Mouse (Mus musculus) gastrocnemius, postnatal 14 days (tissue): ENCODE measurements at regions not wholly inside any gene's neighbourhood (a gene's known extent, or its start where the extent isn't known, plus 50 kb on each side); places are given as distances from the start of the nearest gene placed in this dataset.

Experiments used
- DNase-seq: peaks from one replicate; pipeline ENCODE4 v3.0.0; 2021; ENCODE audit warnings: mixed read lengths
- intact Hi-C: fragments of 180-260 bp; cut with DNase I; formaldehyde crosslinking; loops from one replicate; pipeline ENCODE4 v1.15.1; 2025; ENCODE audit warnings: low total_unique reads

DNA sequence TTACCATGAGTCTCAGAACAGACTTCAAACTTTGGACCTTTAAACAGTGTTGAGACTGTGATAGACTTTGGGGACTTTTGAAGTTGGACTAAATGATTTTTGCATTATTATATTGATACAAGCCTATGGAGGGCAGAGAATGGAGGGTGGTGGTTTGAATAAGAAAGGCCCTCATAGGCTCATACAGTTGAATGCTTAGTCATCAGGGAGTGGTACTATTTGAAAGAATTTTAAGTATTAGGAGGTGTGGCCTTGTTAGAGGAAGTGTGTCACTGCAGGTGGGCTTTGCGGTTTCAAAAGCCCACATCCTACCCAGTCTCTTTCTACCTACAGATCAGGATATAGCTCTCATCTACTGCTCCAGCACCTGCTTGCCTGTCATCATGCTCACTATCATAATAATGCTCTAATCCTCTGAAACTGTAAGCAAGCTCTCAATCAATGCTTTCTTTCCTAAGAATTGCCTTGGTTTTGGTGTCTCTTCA is 153.7 kb upstream of the Fstl4 start:
- intact Hi-C loops: no loop called here
- DNase-seq: no peak

DNA sequence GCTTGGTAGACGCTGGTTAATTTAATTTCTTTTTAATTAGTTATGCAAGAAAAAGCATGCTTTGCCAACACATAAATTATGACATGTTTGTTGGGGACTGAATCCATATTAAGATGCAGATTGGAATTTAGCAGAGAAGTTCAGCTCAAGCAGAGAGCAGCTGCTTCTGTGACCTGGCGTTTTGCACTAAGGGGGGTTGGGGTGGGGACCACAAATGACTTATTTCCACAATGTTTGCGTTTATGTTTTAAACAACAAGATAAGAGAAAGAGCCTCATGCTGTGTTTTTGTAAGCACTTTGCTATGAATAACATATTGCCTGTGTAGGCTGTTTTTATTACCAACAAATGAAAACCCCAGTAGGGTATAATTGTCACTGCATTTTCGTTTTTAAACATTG is 148.8 kb upstream of the Fstl4 start:
- intact Hi-C loops: no loop called here
- no peak for DNase-seq

DNA sequence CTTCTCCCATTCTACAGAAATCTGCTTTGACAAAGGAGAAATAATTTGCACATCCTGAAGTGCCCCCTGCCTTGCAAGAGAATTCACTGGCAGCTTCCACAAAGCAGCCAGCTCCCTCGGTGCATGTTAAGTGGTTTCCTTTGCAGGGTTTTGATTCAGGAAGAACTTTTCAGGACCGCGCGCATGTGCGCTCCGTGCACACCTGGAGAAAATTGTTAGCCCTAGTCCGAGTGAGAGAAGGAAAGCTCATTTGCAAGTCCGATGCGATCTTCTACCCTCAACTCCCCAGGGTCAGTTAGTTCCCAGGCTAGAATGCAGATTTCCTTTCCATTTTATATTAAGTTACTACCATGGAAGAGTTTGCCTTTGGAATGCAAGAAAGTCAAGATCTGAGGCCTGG is 145.8 kb upstream of the Fstl4 start:
- DNase-seq: no peak
- intact Hi-C loops: no loop called here

DNA sequence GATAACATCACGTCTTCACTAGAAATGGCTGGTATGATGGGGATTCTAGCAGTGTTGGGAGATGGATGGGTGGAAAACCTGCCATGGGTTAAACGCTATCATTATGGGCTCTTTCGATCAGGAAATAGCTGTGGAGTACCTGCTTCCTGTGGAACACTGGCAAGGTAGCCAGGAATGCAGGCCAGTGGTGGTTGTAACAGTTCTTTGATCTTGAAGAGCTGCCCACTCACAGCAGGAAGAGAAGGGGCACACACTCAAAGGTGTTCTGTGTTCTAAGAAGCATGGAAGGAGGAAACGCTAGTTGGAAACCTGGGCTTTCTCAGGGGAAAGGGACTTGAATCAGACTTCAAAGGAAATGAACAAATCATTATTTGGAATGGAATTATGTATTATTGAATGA is 141.6 kb upstream of the Fstl4 start:
- intact Hi-C loops: no loop called here
- no peak for DNase-seq

DNA sequence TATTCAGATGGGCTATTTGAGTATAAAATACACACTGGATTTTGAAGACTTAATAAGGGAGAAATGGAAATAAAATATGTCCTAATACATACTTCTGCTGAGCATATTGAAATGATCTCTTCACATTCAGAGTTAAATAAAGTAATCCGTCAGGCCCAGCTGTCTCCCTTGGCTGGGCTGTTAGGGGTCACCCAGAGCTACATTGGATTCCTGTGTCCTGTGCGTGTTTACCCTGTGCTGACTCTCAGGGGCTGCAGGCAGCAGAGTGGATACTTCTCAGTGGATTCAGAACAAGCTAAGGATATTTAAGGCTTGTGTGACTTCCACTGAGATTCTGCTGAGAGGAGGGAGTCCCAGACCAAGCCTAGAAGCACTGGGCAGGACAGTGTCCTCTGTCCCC is 135.6 kb upstream of the Fstl4 start:
- DNase-seq: no peak
- intact Hi-C loops: no loop called here

DNA sequence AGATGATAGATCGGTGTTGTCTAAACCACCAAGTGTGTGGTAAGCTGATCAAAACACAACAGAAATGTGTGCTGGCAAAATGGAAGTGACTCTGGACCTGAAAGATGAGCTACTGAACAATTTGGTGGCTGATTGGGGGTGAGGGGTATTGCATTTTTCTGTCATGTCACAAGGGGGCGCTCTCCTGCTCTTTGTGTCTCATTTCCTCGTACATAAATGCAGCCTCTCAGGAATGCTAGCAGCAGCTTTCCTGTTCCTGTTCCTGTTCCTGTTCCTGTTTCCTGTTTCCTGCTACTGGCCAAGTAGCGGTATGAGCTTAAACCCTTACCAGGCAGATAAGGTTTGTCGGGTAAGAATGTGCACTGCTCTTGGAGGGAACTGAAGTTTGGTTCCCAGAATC is 134.7 kb upstream of the Fstl4 start:
- no peak for DNase-seq
- intact Hi-C loops: no loop called here

DNA sequence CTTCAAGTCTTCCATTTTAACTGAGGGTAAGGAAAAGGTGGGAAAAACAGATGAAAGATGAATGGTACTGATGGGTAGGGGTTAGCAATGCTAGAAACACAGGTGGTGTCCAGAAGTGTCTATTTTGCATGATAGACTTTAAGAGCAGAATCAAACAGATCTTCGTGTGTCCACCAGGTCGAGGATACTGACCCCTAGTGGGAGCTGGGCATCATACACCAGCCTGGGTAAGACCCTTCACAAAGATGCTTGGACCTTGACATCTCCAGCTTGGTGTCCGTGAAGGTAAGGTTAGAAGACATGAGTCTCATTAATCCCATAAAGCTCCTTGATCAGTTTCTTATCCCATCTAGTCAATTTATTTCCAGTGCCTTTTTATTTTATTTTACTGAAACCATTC is 132.9 kb upstream of the Fstl4 start:
- DNase-seq: no peak
- intact Hi-C loops: no loop called here

DNA sequence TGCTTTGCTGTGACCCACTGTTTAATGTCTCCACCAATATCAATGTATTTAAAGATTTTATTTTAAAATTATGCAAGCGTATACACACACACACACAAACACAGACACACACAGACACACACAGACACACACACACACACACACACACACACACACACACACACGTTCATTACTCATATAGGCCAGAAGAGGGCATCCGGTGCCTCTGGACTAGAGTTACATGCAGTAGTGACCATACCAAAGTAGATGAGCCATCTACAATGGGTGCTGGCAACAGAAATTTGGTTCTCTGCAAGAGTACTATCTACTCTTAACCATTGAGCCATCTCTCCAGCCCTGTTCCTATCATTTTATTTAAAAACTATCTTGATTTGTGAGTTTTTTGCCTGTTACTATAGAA is 130.2 kb upstream of the Fstl4 start:
- no peak for DNase-seq
- intact Hi-C loops: no loop called here

DNA sequence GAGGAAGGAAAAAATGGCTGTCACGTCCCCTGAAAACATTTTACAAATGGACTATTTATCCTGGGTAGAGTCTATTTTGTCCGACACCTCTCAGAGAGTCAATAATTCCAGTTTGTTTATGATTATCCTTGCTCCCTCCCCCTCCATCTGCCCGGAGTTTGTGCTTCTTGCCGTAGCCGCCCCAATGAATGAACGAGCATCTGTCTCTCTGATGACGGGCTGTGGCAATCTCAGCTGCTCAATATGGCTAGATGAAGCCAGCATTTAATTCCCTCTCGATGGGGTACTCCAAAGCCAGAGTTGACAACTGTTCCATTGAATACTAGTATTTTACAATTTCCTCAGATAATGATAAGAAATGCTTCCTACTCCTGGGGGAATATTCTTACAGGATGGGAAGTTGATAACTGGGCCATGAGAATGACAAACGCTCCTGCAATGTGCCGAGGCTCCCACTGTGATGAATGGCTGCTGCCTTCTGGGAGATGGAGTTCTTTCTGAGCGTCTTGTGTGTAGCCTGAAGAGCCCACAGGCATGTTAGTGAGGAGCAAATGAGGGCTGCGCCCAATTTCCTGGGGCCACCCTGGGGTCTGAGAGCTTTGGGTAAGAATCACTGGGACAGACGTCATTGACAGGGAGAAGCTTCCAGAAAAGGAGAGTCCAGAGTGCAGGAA is 128.6 kb upstream of the Fstl4 start:
- DNase-seq: no peak
- intact Hi-C loops: no loop called here

DNA sequence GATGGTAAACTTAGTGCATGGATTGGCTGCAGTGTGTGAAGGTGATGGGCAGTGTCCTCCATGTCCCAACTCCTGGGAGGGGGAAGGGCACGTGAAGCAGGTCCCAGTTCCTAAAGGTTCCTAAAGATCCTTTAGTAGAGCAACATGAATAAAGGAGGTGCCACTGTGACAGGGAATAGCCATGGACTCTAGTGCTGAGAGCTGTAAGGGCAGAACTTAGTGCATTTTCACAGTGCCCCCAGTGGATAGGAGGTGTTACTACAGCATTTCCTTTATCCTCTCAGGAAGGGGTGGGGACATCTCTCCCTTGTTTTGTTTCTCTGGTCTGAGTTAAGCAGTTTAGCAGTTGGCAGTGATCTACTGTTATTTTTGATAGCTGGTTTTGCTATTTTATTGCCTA is 125.5 kb upstream of the Fstl4 start:
- intact Hi-C loops: no loop called here
- DNase-seq: no peak

DNA sequence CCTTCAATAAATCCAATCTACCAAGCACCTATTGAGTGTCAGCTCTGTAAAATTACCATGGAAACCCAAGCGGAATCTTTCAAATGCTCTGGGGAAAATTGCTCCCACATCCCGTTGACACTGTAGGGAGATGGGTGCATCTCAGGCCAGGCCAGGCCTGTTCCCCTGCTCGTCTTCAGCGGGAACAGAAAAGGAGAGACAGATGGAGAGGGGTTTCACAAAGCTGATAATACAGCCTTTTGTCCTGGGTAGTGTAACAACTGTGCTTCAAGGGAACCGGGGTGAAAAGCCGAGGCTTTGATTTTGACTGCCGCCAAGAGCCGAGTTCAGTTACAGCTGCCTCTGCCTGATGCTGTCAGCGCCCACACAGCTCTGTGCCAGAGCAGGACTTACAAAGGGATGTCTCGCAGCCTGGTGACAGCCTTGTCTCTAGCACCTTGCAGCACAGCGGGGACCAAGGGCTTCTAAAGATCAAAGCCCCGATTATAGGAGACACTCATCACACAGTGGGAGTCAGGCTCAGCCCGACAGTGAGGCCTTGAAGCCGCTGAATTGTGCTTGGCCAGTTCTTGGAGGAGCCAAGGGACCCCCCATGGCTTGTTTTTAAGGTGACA is 122.6 kb upstream of the Fstl4 start:
- intact Hi-C loops: no loop called here
- no peak for DNase-seq

DNA sequence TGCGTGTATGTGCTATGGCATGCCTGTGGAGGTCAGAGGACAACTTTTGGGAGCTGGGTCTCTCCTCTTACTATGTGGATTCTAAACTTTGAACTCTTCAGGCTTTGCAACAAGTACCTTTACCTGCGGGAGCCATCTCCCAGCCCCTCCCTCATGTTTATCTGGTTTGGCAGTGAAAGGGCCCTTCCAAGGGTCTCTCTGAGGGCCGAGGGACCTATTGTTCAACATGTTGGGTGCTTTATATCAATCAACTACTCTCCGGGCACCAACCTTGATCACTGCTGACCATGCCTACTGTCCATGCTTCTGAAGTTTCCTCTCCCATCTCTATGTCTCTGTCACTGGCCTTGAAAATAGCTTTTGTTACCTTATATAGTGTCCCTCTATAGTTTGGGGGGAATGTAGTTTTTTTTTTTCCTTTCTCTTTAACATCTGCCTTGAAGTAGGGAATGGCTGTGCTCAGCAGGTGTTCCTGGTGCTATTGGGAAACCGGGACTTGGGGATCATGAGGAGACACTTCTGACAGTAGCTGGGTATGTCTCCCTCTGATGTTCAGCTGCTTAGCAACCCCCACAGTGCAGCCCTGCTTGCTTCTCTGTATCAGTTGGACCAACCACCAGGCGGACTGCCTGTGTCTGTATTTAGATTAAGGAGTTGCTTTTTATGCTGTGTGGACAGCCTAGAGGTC is 120.2 kb upstream of the Fstl4 start:
- no peak for DNase-seq
- intact Hi-C loops: no loop called here

DNA sequence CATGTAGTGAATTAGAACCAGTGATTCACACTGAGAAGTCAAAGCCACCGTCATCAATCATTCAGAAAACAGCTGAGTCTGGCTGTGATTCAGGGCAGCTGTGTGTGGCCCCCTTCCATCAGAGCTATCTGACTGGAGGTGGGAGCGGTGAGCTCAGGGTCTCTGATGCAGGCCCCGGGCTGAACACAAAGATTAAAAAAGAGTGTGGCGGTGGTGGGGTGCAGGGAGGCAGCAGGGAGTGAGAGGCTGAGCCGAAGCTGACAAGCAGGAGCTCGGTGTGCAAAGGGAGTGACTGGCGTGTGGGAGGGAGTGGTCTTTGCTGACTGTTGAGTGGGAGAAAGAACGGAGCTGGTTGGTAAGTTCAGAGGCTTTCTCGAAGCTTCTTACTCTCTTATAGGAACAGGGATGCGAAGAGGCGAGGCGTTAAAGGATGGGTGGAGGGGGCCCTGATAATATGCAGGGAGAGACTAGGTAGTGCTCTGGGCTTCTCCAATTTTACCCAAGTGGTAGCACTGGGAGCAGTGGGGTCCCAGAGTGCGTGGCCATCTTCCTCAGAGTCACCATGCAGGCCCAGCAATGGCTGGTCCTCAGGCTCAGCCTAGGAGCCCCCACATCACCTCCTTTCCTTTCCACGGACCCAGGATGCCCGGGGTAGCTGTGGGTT is 116.1 kb upstream of the Fstl4 start:
- intact Hi-C loops: no loop called here
- DNase-seq: no peak

DNA sequence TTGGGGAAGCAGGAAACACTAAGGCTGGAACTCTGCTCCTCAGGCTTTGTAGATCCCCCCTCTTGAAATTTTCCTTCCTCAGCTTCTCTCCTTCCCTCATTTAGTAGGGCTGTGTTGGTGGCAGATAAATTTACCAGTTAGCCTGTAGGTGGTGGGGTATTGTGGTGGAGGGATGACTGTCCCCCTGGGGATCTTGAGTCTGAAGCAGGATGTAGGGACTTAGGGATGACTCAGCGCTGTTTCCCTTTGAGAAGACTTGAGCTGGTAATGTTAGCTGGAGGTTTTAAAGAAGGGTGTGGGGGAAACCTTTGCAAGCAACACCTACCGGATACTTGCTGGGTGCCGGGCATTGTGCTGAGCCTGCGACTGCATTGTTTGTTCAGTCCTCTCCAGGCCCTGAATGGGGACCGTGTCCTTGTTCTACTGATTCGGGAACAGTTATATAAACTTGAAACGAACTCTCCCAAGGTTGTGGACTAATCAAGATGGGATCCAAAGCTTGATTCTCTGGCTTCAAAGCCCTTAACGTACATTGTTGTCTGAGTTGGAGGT is 115.5 kb upstream of the Fstl4 start:
- no peak for DNase-seq

DNA sequence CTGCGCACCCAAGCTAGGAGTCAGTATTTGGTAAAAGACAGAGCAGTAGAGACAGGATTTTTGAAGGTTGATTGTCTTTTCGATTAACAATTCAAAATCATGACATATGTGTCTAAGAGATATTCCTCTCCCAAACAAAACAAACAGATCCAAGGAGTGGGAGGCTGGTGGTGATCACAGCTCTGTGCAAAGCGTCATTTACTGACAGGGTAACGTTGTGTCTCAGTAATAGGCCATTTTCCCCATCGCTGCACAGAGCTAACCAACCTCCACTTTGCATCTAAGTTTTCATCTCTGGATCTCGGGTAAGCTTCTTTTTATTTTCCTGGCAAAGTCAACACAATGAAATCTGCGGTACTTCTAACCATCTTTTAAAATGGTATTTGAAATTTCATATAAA is 109.8 kb upstream of the Fstl4 start:
- DNase-seq: no peak
- intact Hi-C loops: no loop called here

More for the DNA sequence above, 115.5 kb upstream of the Fstl4 start:
- intact Hi-C loops: no loop called here

DNA sequence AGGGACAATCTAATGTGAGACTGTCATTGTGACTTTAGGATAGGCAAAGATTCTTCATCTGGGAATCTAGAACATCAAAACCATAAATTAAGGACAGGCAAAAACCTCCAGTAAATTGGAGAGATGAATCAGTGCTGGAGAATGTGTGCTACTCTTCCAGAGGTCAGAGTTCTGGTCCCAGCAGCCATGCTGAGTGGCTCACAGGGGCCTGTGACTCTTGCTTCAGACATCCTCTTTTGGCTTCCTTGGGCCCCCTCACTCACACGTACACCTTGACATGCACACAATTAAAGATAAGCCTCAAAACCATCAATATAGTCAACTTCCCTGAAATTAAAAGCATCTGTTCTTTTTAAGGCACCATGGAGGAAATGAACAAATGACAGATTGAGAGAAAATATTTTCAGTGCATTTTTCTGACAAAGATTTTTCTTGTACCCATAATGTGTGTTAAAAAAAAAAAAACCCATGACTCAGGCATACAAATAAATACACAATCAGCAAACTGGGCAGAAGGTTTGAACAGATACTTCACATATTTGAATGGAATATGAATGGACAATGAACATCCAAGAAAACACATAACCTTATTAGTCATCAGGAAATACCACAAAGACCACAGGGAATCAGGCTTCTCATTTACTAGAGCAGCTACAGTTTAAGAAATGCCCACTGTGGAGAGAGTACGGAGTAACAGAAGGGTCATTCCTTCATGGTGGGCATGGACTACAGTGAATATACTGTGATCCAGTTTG is 108.5 kb upstream of the Fstl4 start:
- intact Hi-C loops: no loop called here
- no peak for DNase-seq

DNA sequence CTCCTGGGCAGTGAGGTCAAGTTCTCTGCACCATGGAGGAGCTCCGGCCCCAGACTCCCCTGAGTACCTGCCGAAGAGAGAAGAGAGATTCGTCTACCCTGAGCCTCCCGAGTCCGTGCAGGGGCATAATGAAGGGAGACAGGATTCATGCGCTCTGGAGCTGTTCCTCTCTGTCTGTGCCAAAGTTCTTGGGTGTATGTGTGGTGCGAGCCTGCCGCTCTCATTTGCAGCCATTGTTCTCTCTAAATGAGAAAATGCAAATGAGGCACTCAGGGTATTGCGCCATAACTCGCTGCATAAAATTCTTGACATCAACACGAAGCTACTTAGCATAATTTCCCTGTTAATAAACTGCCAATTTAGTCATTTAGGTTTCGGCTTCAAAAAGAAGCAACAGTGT is 103.2 kb upstream of the Fstl4 start:
- DNase-seq: no peak
- intact Hi-C loops: no loop called here

DNA sequence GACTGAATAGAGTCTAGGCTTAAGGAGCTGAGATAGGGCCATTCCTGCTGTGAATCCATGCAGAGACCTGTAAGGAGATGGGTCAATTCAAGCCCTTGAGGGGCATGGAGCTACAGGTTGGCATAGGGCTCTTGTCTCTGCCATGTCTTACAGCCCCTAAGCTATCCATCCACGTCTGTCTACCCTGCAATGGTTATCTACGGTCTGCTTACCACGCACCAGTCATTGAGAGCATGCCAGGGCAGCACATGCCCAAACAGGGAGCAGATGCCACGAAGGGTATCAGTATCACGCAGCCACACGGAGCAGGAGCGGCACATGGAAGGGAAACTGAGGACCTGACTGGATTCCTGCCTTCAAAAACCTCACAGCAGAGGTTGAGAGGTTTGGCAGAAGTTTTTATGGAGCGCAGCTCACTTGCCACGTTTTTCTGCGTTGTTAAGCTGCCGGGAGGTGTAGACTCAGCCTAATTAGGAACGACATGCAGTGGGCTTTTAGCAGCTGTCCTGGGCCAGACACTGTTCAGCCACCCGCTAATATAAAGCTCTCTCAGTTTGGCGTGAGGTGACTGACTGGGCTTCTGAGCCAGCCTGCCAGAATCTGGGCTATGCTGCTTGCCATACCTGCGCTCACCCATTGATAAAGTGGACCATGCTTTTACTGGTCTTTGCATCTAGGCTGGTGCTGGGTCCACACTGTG is 102.4 kb upstream of the Fstl4 start:
- intact Hi-C loops: no loop called here
- DNase-seq: no peak

DNA sequence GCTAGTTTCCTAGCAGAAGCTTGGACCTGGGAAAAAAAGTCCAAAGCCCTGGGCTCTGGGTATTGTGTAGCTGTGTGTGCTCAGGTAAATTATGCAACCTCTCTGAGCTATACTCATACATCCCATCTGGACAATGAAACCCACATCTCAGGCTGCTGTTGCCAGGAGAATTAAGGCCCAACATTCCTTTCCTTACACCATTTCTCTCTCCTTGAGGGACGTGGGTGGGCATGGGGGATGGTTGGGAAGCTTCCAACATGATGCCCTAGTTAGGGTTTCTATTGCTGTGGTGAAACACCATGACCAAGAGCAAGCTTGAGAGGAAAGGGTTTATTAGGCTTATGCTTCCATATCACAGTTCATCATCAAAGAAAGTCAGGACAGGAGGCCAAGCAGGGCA is 99.1 kb upstream of the Fstl4 start:
- DNase-seq: no peak
- intact Hi-C loops: no loop called here
